ENCODE assay signal across 8 mouse cellular contexts in genomic region chr11:52099031-52099761, GRCm38 (mm10). TPM values are rescaled to one million over a fixed set of nuclear protein-coding genes. Genes with fewer than 3 reads are reported as not detected.
DNase-seq lines count a peak whose midpoint lies in the region; ATAC-seq and TF ChIP-seq lines count a peak whose summit lies in the region.

No protein-coding gene starts in this region.

- peak overlapping the region; percentile 90 for H3K4me2 ChIP-seq in heart, embryonic 11.5 days
- peak overlapping the region; percentile 89 for H3K4me2 ChIP-seq in kidney, embryonic 16.5 days (replicated peaks; ENCODE audit: low read depth, low read length)
- peak overlapping the region; percentile 93 for H3K4me2 ChIP-seq in liver, embryonic 14.5 days (ENCODE audit: low read depth)
- H3K4me2 ChIP-seq in stomach, embryonic 15.5 days: peak overlapping the region; percentile 71

- TF ChIP-seq CTCF in embryonic fibroblast, embryonic 13.5 days (IDR thresholded peaks at IDR 0.05; ENCODE audit: borderline replicate concordance, insufficient read depth, low read length): no peak
- TF ChIP-seq CTCF in liver, embryonic 14.5 days (IDR thresholded peaks at IDR 0.05; ENCODE audit: low read depth): no peak

- peaks cover 8% of the 10 kb centered on the region for H3K4me1 ChIP-seq in embryonic fibroblast, embryonic 13.5 days (ENCODE audit: control insufficient read depth, insufficient read depth, low read length)
- peaks cover 24% of the 10 kb centered on the region for H3K4me1 ChIP-seq in heart, embryonic 11.5 days (ENCODE audit: control insufficient read depth, insufficient read depth, low read length)
- peaks cover 27% of the 10 kb centered on the region for H3K4me1 ChIP-seq in kidney, embryonic 16.5 days (ENCODE audit: insufficient read depth, low read length)
- peaks cover 37 to 45% of the 10 kb centered on the region in 2 experiments for H3K4me1 ChIP-seq in liver, embryonic 14.5 days (replicated peaks; ENCODE audit: control insufficient read depth in 2 of 2, insufficient read depth in 2 of 2, low read length in 1 of 2)
- peaks cover 29% of the 10 kb centered on the region for H3K4me1 ChIP-seq in stomach, embryonic 15.5 days

- no peak; the same call in 1 of the 2 replicates for TF ChIP-seq POLR2A in embryonic fibroblast, embryonic 13.5 days (IDR thresholded peaks at IDR 0.05; ENCODE audit: low read depth, low read length)

- ATAC-seq in heart, embryonic 11.5 days (replicated peaks; ENCODE audit: insufficient number of reproducible peaks, low FRiP score, low TSS enrichment): peak; percentile 72
- ATAC-seq in kidney, embryonic 16.5 days (ENCODE audit: low FRiP score, low TSS enrichment): peak; percentile 81
- ATAC-seq in liver, embryonic 14.5 days (ENCODE audit: insufficient read depth): peak; percentile 73
- ATAC-seq in stomach, embryonic 15.5 days (ENCODE audit: insufficient read depth, low FRiP score, low read depth): peak; percentile 67

- DNase-seq in 416B (ENCODE audit: low read depth): peak; percentile 51
- DNase-seq in adrenal gland, postnatal 10 days: peak; percentile 82
- DNase-seq in liver, embryonic 14.5 days (ENCODE audit: low read depth in 3 of 3, low spot score in 3 of 3): peak; percentile 43 to 47 (median 45)
- peak; percentile 62 to 66 for DNase-seq in natural killer cell, adult 2 months (ENCODE audit: low spot score in 2 of 2)

- H3K27ac ChIP-seq in embryonic fibroblast, embryonic 13.5 days (ENCODE audit: insufficient read depth, low read length): peak overlapping the region; percentile 93
- peak overlapping the region; percentile 100 for H3K27ac ChIP-seq in heart, embryonic 11.5 days (ENCODE audit: low read depth, low read length)
- peak overlapping the region; percentile 99 for H3K27ac ChIP-seq in kidney, embryonic 16.5 days (ENCODE audit: low read length)
- H3K27ac ChIP-seq in liver, embryonic 14.5 days: peak overlapping the region; percentile 93
- peak overlapping the region; percentile 100 for H3K27ac ChIP-seq in stomach, embryonic 15.5 days

- H3K9ac ChIP-seq in heart, embryonic 11.5 days (ENCODE audit: low read depth, low read length): peak overlapping the region; percentile 100
- peak overlapping the region; percentile 99 for H3K9ac ChIP-seq in kidney, embryonic 16.5 days (replicated peaks; ENCODE audit: low read length)
- H3K9ac ChIP-seq in liver, embryonic 14.5 days (replicated peaks): peak overlapping the region; percentile 95
- H3K9ac ChIP-seq in stomach, embryonic 15.5 days: peak overlapping the region; percentile 100

- under 1% methylated on average over 64 of the region's 72 CpGs for WGBS in heart, embryonic 11.5 days (ENCODE audit: insufficient replicate concordance)
- WGBS in kidney, embryonic 16.5 days: 0% methylated on average over 71 of the region's 72 CpGs
- WGBS in liver, embryonic 14.5 days (ENCODE audit: insufficient replicate concordance): under 1% methylated on average over 72 of the region's 72 CpGs
- under 1% methylated on average over 72 of the region's 72 CpGs for WGBS in stomach, embryonic 15.5 days

- H3K9me3 ChIP-seq in heart, embryonic 11.5 days (replicated peaks; ENCODE audit: control insufficient read depth, low read length): no peaks in the 10 kb centered on the region
- H3K9me3 ChIP-seq in kidney, embryonic 16.5 days (ENCODE audit: low read length): no peaks in the 10 kb centered on the region
- H3K9me3 ChIP-seq in liver, embryonic 14.5 days (ENCODE audit: control insufficient read depth, low read length): no peaks in the 10 kb centered on the region
- H3K9me3 ChIP-seq in stomach, embryonic 15.5 days: no peaks in the 10 kb centered on the region

- H3K27me3 ChIP-seq in heart, embryonic 11.5 days (ENCODE audit: control insufficient read depth, insufficient read depth, low read length): no peaks in the 10 kb centered on the region
- H3K27me3 ChIP-seq in kidney, embryonic 16.5 days (ENCODE audit: insufficient read depth, low read length): no peaks in the 10 kb centered on the region
- no peaks in the 10 kb centered on the region for H3K27me3 ChIP-seq in liver, embryonic 14.5 days (ENCODE audit: control insufficient read depth, insufficient read depth, low read length)
- no peaks in the 10 kb centered on the region for H3K27me3 ChIP-seq in stomach, embryonic 15.5 days (replicated peaks)

- H3K36me3 ChIP-seq in heart, embryonic 11.5 days (ENCODE audit: control insufficient read depth, insufficient read depth, low read length): no peaks in the 10 kb centered on the region
- no peaks in the 10 kb centered on the region for H3K36me3 ChIP-seq in kidney, embryonic 16.5 days (ENCODE audit: insufficient read depth, low read length)
- peaks cover 7% of the 10 kb centered on the region; the same call in 1 of the 2 replicates for H3K36me3 ChIP-seq in liver, embryonic 14.5 days (replicated peaks; ENCODE audit: control insufficient read depth, insufficient read depth, low read depth)
- H3K36me3 ChIP-seq in stomach, embryonic 15.5 days: no peaks in the 10 kb centered on the region

- no peak for TF ChIP-seq EP300 in liver, embryonic 14.5 days (IDR thresholded peaks at IDR 0.05; ENCODE audit: low read depth)

- H3K4me3 ChIP-seq in embryonic fibroblast, embryonic 13.5 days (ENCODE audit: insufficient read depth, low read length): peak overlapping the region; percentile 100
- peak overlapping the region; percentile 99 for H3K4me3 ChIP-seq in heart, embryonic 11.5 days (ENCODE audit: low read depth, low read length)
- H3K4me3 ChIP-seq in kidney, embryonic 16.5 days (ENCODE audit: low read length): peak overlapping the region; percentile 84
- H3K4me3 ChIP-seq in liver, embryonic 14.5 days (ENCODE audit: insufficient read depth in 1 of 2, low read depth in 2 of 2, low read length in 2 of 2): peak overlapping the region; percentile 77 to 92
- peak overlapping the region; percentile 99 for H3K4me3 ChIP-seq in stomach, embryonic 15.5 days (replicated peaks)

RNA-seq across cellular contexts. Expression of gene Ppp2ca, which starts 0.7 kb away (rescaled TPM):
- 10 to 100 TPM; 67.9 to 69.5 TPM for total RNA-seq in adrenal gland, postnatal 10 days (2021)
- 77.9 and 82.4 TPM in 2 replicates for polyA plus RNA-seq in embryonic fibroblast, embryonic 13.5 days (2011; ENCODE audit: insufficient read length, low read depth, missing spikeins)
- polyA plus RNA-seq in heart, embryonic 11.5 days (2014; fragmentation: Nextera tagmentation; extraction: Ambion mirVana): 77.1 and 78.3 TPM in 2 replicates
- polyA plus RNA-seq in kidney, embryonic 16.5 days (2015; fragmentation: Nextera tagmentation; extraction: Ambion mirVana): 68.4 and 75.1 TPM in 2 replicates
- polyA plus RNA-seq in liver, embryonic 14.5 days (2012; rRNA removed): 18.8 and 24.0 TPM in 2 replicates
- polyA plus RNA-seq in liver, embryonic 14.5 days (2014; fragmentation: Nextera tagmentation; extraction: Ambion mirVana): 37.5 and 41.6 TPM in 2 replicates
- polyA plus RNA-seq in stomach, embryonic 15.5 days (2015; fragmentation: Nextera tagmentation; extraction: Ambion mirVana): 71.3 and 72.1 TPM in 2 replicates

RNA-seq across cellular contexts. Expression of gene Olfr1373, which starts 46.1 kb away (rescaled TPM):
- total RNA-seq in adrenal gland, postnatal 10 days (2021): not detected
- not detected in 2 replicates for polyA plus RNA-seq in embryonic fibroblast, embryonic 13.5 days (2011; ENCODE audit: insufficient read length, low read depth, missing spikeins)
- not detected in 2 replicates for polyA plus RNA-seq in heart, embryonic 11.5 days (2014; fragmentation: Nextera tagmentation; extraction: Ambion mirVana)
- not detected in 2 replicates for polyA plus RNA-seq in kidney, embryonic 16.5 days (2015; fragmentation: Nextera tagmentation; extraction: Ambion mirVana)
- not detected in 2 replicates for polyA plus RNA-seq in liver, embryonic 14.5 days (2012; rRNA removed)
- polyA plus RNA-seq in liver, embryonic 14.5 days (2014; fragmentation: Nextera tagmentation; extraction: Ambion mirVana): not detected in 2 replicates
- polyA plus RNA-seq in stomach, embryonic 15.5 days (2015; fragmentation: Nextera tagmentation; extraction: Ambion mirVana): not detected in 2 replicates

Comparison
In these comparisons a context has a peak if more than half of its experiments do, and no peak if none do; other contexts are left out.
1. Peak in every context shown above with its lines: DNase-seq, ATAC-seq, H3K4me3 ChIP-seq and H3K27ac ChIP-seq.